Mouse (Mus musculus) left cerebral cortex, adult 9 months (tissue): ENCODE measurements around the gene Tm6sf1.
A peak's percentile ranks its signal among the peaks of the same experiment; 100 is the strongest.

Experiments used
- DNase-seq, 2 experiments: peaks; one replicate each; pipeline ENCODE4 v3.0.0; 2022; ENCODE audit warnings: low spot score in 2 of 2

Tm6sf1 gene

GRCm38 (mm10) chr7:81885128-81885527 lies 26.3 kb downstream of the Tm6sf1 start:
- DNase-seq = no peak

GRCm38 (mm10) chr7:81899361-81899760 lies 40.6 kb downstream of the Tm6sf1 start:
- no peak for DNase-seq

- DNase-seq = no peak
Measured at GRCm38 (mm10) chr7:81904094-81904493, 45.3 kb downstream of the Tm6sf1 start.

- no peak for DNase-seq
Measured at GRCm38 (mm10) chr7:81904926-81905325, 46.1 kb downstream of the Tm6sf1 start.

- no peak for DNase-seq
Measured at GRCm38 (mm10) chr7:81918316-81918715, 59.5 kb downstream of the Tm6sf1 start.

DNA sequence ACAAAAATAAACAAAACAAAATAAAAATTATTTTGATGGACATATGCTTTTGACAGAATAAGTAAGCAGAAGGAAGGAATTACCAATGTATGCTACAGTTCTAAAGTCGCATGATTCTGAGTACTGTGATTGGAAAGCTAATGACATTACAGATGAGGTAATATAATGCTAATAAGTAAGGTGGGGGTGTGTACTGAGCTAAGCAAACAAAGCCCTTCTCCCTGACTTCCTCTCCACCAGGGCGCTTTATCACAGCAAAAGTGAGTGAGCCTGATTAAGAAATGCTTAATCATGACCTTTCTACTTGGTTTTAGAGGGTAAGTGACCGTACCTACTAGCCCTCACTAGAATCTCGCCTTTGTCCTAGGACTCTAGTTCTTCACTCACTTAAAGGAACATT lies 61.5 kb downstream of the Tm6sf1 start:
- no peak for DNase-seq

DNA sequence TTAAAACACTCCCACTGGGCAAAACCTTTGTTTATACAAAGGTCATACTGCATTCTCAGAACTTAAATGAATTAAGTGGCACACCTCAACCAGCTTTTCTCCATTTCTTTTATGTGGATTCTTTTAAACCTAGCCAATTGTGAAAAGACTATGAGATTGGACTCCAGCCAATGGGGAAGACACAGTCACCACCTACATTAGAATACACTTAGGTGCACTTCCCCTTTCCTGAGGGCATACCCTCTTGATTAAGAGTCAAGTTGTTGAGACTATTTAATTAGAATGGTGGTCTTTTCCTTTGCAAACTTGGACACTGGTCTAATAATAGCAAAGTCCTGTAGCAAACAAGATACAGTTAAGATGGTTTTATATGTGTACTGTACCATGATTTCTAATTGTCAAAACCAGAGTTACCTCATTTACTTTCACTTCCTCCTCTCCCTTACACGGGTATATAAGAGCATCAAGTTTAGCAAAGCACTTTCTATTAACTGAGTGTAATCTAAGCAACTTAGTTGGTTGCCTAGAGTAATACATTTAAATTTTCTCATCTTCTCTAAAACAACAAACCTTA lies 62.7 kb downstream of the Tm6sf1 start:
- no peak for DNase-seq

DNA sequence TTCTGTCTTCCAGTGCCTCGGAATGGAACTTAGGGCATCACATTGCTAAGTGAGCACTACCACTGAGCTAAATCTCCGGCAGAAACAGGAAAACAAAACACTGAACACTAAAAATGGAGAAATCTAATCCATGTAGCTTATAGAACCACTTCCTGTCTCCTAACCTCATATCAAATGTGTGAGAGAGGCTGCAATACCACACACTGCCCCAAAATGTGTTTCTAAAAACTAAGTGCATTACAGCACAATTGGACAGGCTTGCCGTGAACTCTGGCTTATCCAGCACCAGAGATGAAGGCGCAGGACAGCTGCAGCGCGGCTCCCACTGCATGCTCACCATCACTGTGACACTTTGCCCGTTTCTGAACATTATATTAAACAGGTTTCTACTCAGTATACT lies 70.2 kb downstream of the Tm6sf1 start:
- no peak for DNase-seq

DNA sequence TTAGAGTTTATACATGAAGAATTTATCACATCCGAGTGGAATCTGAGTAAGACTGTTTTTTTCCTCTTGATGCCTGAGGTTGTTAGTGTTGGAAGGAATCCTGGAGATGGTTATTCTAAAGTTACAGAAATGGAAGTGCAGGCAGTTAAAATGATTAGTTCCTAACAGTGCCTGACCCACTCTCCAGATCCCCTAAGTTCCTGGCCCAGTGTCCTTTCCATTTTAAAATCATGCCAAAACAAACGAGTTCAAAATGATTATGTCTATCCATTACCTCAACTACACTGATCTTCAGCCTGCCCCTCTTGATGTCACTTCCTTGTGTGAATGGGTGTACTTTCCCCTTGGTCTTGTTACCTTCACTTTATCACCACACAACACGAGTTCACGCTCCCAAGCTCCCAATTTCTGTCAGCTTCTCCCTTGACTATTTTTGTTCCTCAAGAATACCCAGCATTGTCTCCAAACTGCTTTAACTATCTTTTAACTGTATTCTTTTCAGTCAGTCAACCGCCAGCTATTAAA lies 73.8 kb downstream of the Tm6sf1 start:
- no peak for DNase-seq

GRCm38 (mm10) chr7:81933061-81933600 lies 74.3 kb downstream of the Tm6sf1 start:
- no peak for DNase-seq

DNA sequence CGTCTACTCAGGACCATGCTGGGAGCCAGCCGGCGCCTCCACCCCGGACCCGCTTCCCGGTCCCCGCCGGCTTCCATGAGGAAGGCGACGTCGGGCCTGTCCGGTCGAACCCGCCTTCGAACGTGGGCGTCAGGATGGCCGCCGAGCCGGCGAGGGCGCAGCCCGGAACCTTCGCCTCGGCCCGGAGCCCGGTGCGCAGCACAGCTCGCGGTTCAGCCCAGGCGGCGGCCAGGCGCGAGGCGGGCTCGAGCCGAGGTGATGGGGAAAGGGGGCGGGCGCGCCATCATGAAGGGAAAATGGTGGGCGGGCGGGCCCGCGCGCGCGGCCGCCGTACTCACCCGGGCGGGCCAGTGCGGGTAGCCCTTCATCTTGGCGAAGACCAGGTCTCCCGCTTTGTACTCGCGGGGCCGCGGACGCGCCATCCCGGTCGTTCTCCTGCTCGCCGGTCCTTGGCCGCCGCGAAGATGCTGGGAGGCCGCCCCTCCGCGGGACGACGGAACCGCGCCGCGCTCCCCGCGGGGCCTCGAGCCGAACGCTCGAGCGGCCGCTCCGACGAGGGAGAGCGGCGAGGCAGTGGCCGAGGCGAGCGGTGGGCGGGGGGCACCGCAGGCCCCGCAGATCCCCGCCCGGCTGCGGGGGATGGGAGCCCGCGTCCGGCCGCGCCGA lies 74.9 kb downstream of the Tm6sf1 start:
- peak in 1 of 2 experiments; percentile 42 for DNase-seq
